Mouse (Mus musculus): Measurements from ENCODE around the gene Sh3bp4.

DNA sequence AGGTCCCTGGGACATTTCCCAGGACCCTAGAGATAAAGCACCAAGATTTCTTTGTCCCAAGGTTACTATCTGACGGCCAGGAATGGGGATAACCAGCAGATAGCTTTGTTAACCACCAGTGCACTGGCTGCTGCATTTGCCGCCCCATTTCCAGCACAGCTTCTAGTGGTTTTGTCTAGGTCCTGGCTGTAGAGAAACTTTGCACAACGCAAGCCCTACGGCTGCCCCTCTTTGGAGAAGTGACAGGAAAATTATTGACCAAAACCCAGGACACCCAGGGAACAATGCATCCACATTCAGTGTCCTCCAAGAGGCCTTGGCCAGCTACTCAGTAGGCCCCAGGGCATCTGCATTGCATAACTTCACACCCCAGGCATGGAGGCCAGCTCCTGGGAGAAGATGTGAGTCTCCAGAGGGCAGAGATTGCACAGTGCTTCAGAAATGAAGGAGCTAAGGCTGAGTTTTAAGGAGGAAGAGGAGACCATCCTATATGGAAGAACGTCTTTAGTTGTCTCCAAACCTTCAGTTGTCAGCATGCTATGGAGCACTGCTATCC is 3.2 kb downstream of the Sh3bp4 start:
- TF ChIP-seq CTCF (IDR thresholded peaks at IDR 0.05; ENCODE audit: low read depth) (no peak), EP300 (optimal IDR thresholded peaks at IDR 0.05) (no peak)

All from stomach, postnatal 0 days (tissue).